Mouse (Mus musculus): Measurements from ENCODE around the gene Aatk. TPM values are rescaled to one million over a fixed set of nuclear protein-coding genes. Genes with fewer than 3 reads are reported as not detected.
A peak's percentile ranks its signal among the peaks of the same experiment; 100 is the strongest.

The Aatk gene
- polyA plus RNA-seq, 1 experiment from 2014 or later: 21.9 TPM

DNA sequence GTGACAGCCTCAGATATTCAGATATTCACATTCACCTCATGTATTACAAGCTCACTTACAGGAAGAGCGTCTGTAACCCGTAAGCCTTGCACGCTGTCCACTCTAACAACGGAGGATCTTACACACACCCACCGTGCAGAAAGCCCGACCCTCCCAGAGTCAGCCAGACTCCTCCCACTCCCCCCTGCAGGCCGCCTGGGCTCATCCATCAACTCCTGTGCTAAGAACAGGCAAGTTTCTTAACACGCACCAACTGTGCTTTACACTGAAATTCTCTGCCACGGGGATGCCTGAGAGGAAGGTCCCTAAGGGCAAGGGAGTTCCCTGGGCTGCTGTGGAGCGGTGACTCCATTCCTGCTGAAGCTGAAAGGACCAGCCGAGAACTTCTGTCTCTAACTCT is 22.3 kb upstream of the Aatk start:
- H3K36me3 ChIP-seq: peaks cover 64% of the 10 kb centered on the region
- WGBS: 61% methylated on average over 11 of the region's 11 CpGs
- no peaks in the 10 kb centered on the region for H3K27me3 ChIP-seq
- H3K4me3 ChIP-seq: no peak overlapping the region
- ATAC-seq (replicated peaks): no peak
- H3K9ac ChIP-seq (replicated peaks): no peak overlapping the region
- H3K9me3 ChIP-seq: no peaks in the 10 kb centered on the region
- H3K4me2 ChIP-seq (replicated peaks): no peak overlapping the region
- H3K4me1 ChIP-seq: no peaks in the 10 kb centered on the region
- H3K27ac ChIP-seq (replicated peaks): no peak overlapping the region

GRCm38 (mm10) chr11:120067834-120068233 is 20.9 kb upstream of the Aatk start:
- H3K4me2 ChIP-seq (replicated peaks): no peak overlapping the region
- H3K4me1 ChIP-seq: no peaks in the 10 kb centered on the region
- H3K9me3 ChIP-seq: no peaks in the 10 kb centered on the region
- no peak overlapping the region for H3K27ac ChIP-seq (replicated peaks)
- no peaks in the 10 kb centered on the region for H3K27me3 ChIP-seq
- H3K36me3 ChIP-seq: peaks cover 60% of the 10 kb centered on the region
- H3K9ac ChIP-seq (replicated peaks): no peak overlapping the region
- no peak for ATAC-seq (replicated peaks)
- 46% methylated on average over 17 of the region's 17 CpGs for WGBS
- no peak overlapping the region for H3K4me3 ChIP-seq

DNA sequence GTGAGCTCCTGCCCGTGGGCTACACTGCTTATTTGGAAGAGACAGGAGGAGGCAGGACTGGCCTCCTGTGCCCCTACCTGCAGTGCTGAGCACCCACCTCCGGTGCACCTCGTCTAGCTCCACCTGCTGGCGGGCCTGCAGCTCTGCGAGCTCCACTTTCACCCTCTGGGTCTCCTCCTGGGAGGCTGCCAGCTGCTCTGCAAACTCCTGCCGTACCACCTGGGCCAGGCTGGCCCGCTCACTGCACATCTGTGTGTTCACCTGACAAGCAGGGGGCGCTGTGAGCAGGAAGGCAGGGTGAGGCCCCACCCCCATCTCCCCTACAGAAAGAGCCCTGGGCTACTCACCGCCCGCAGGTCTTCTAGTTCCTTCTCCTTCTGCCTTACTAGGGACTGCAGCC is 18.3 kb upstream of the Aatk start:
- Histone ChIP-seq H3K4me2 (replicated peaks) (no peak overlapping the region), H3K9ac (replicated peaks) (no peak overlapping the region), H3K27ac (replicated peaks) (no peak overlapping the region), H3K36me3 (peaks cover 36% of the 10 kb centered on the region), H3K9me3 (no peaks in the 10 kb centered on the region), H3K27me3 (no peaks in the 10 kb centered on the region), H3K4me1 (no peaks in the 10 kb centered on the region), H3K4me3 (no peak overlapping the region)
- no peak for ATAC-seq (replicated peaks)
- WGBS: 33% methylated on average over 10 of the region's 10 CpGs

- Histone ChIP-seq H3K9me3 (no peaks in the 10 kb centered on the region), H3K9ac (replicated peaks) (no peak overlapping the region), H3K4me2 (replicated peaks) (no peak overlapping the region), H3K4me3 (no peak overlapping the region), H3K27ac (replicated peaks) (no peak overlapping the region), H3K36me3 (peaks cover 32% of the 10 kb centered on the region), H3K4me1 (no peaks in the 10 kb centered on the region), H3K27me3 (no peaks in the 10 kb centered on the region)
- 90% methylated on average over 11 of the region's 11 CpGs for WGBS
- no peak for ATAC-seq (replicated peaks)
These were observed 17.7 kb upstream of the Aatk start for GRCm38 (mm10) chr11:120064668-120065040.

DNA sequence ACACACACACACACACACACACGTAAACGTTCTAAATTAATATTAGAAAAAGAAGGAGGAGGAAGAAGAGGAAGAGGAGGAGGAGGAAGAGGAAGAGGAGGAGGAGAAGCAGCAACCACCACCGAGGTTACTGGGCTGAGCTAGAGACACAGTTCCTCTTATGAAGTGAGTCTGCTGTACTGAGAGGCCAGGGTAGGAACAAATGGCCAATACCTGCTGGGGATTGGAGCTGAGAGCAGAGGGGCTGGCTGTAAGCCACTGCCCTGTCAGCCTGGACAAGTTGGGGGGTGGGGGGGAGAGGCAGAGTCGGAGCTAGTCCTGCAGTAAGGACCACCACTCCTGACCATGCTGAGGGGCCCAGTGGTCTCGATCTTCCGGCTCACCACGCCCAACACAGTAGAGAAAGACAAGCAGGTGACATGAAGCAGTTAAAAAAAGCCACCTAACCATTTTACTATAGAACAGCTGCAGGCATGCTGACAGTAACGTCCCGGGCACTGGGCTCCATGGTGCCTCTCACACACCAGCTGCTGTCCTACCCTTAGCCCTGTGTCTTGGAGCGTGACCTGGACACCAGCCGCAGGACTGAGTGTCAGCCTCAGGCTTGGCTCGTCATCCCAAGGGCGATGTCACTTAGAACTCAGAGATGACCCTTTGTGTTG is 17.2 kb upstream of the Aatk start:
- no peak overlapping the region for H3K27ac ChIP-seq (replicated peaks)
- H3K27me3 ChIP-seq: no peaks in the 10 kb centered on the region
- no peak overlapping the region for H3K4me2 ChIP-seq (replicated peaks)
- no peaks in the 10 kb centered on the region for H3K9me3 ChIP-seq
- 89% methylated on average over 11 of the region's 13 CpGs for WGBS
- H3K9ac ChIP-seq (replicated peaks): no peak overlapping the region
- H3K4me3 ChIP-seq: no peak overlapping the region
- H3K4me1 ChIP-seq: no peaks in the 10 kb centered on the region
- no peak for ATAC-seq (replicated peaks)
- peaks cover 27% of the 10 kb centered on the region for H3K36me3 ChIP-seq

DNA sequence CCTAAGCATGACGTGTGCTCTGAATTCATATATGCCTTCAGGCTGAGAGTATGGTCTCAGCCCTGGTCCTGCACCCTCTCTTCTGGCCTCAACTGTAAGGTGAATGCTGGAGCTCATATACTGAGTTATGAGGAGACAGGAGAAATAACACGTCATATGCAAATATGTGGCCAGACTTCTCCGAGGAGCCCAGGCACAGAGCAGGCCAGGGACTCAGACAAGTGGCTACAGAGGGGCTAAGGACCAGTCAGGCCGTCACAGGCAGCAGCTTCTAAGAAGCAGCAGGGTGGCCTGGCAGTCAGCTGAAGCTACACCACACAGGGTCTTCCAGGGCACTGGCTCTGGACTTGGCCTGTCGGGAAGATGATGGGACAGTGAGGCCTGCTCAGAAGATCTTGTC is 16.4 kb upstream of the Aatk start:
- no peak overlapping the region for H3K27ac ChIP-seq (replicated peaks)
- no peak overlapping the region for H3K9ac ChIP-seq (replicated peaks)
- H3K27me3 ChIP-seq: no peaks in the 10 kb centered on the region
- H3K4me3 ChIP-seq: no peak overlapping the region
- H3K36me3 ChIP-seq: peaks cover 25% of the 10 kb centered on the region
- no peak for ATAC-seq (replicated peaks)
- H3K4me2 ChIP-seq (replicated peaks): no peak overlapping the region
- 85% methylated on average over 5 of the region's 5 CpGs for WGBS
- no peaks in the 10 kb centered on the region for H3K9me3 ChIP-seq
- no peaks in the 10 kb centered on the region for H3K4me1 ChIP-seq

DNA sequence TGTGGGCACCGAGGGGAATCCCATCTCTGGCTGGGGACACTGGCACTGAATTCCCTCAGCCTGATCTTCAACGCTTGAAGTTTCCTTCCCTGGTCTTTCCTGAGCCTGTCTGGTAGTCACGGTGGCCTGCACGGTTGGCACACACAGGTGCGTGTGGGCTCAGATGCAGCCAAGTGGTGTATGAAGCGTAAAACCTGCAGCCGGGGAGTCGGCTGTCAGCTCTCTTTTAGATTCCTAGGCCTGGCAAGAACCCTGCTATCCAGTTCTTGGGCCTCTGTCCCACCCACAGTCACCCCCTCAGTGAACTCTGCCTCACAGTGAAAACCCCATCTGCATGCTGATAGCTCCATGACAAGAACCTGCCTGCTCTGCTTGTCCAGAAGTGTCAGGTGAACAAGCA is 13.7 kb upstream of the Aatk start:
- no peaks in the 10 kb centered on the region for H3K9me3 ChIP-seq
- 89% methylated on average over 8 of the region's 8 CpGs for WGBS
- no peak for ATAC-seq (replicated peaks)
- no peak overlapping the region for H3K4me2 ChIP-seq (replicated peaks)
- H3K27me3 ChIP-seq: no peaks in the 10 kb centered on the region
- H3K4me3 ChIP-seq: no peak overlapping the region
- peaks cover 14% of the 10 kb centered on the region for H3K36me3 ChIP-seq
- H3K9ac ChIP-seq (replicated peaks): no peak overlapping the region
- H3K4me1 ChIP-seq: no peaks in the 10 kb centered on the region
- no peak overlapping the region for H3K27ac ChIP-seq (replicated peaks)

GRCm38 (mm10) chr11:120055953-120056732 is 9.2 kb upstream of the Aatk start:
- Histone ChIP-seq H3K4me1 (0 out of 2 replicates have a peak, but pooled peaks cover 7% of the 10 kb centered on the region), H3K27me3 (no peaks in the 10 kb centered on the region), H3K4me3 (no peak overlapping the region), H3K27ac (replicated peaks) (no peak overlapping the region), H3K9me3 (no peaks in the 10 kb centered on the region), H3K36me3 (no peaks in the 10 kb centered on the region), H3K4me2 (replicated peaks) (no peak overlapping the region), H3K9ac (replicated peaks) (no peak overlapping the region)
- ATAC-seq (replicated peaks): no peak
- 81% methylated on average over 12 of the region's 12 CpGs for WGBS

DNA sequence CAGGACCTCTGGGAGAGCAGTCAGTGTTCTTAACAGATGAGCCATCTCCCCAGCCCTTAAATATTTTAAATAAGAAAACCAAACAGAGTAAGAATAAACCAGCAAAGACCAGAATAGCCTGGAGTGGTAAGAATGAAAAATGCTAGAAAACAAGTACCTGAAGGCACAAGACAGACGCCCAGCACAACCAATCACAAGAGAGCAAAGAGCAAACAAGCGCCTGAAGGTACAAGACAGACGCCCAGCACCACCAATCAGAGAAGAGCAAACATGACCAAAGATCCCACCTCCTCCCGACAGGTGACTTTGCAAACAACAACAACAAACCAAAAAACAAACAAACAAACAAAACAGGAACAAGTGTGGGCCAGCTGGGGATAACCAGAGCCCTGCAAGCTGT is 6.9 kb upstream of the Aatk start:
- Histone ChIP-seq H3K27me3 (no peaks in the 10 kb centered on the region), H3K9me3 (no peaks in the 10 kb centered on the region), H3K4me1 (0 out of 2 replicates have a peak, but pooled peaks cover 8% of the 10 kb centered on the region), H3K4me2 (replicated peaks) (no peak overlapping the region), H3K4me3 (no peak overlapping the region), H3K9ac (replicated peaks) (no peak overlapping the region), H3K36me3 (no peaks in the 10 kb centered on the region), H3K27ac (replicated peaks) (no peak overlapping the region)
- WGBS: 84% methylated on average over 4 of the region's 4 CpGs
- ATAC-seq (replicated peaks): no peak

DNA sequence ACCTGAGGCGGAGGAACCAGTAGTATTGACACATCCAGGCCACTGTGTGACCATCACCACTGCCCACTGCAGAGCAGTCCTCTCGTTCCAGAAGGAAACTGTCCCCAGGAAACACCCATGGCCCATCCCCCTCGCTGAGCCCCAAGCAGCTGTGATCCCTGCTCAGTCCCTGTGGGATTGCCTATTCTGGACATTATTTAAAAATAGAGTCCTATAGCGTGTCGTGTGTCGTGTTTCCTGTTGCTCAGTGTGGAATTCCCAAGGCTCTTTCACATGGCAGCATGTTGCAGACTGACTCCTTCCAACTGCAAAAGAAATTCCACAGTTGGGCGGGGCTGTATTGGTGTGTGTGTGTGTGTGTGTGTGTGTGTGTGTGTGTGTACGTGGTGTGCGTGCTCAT is 5.3 kb upstream of the Aatk start:
- Histone ChIP-seq H3K4me1 (peaks cover 24% of the 10 kb centered on the region), H3K4me2 (replicated peaks) (no peak overlapping the region), H3K9me3 (no peaks in the 10 kb centered on the region), H3K4me3 (no peak overlapping the region), H3K27ac (replicated peaks) (no peak overlapping the region), H3K36me3 (no peaks in the 10 kb centered on the region), H3K9ac (replicated peaks) (no peak overlapping the region), H3K27me3 (no peaks in the 10 kb centered on the region)
- 78% methylated on average over 9 of the region's 9 CpGs for WGBS
- no peak for ATAC-seq (replicated peaks)

DNA sequence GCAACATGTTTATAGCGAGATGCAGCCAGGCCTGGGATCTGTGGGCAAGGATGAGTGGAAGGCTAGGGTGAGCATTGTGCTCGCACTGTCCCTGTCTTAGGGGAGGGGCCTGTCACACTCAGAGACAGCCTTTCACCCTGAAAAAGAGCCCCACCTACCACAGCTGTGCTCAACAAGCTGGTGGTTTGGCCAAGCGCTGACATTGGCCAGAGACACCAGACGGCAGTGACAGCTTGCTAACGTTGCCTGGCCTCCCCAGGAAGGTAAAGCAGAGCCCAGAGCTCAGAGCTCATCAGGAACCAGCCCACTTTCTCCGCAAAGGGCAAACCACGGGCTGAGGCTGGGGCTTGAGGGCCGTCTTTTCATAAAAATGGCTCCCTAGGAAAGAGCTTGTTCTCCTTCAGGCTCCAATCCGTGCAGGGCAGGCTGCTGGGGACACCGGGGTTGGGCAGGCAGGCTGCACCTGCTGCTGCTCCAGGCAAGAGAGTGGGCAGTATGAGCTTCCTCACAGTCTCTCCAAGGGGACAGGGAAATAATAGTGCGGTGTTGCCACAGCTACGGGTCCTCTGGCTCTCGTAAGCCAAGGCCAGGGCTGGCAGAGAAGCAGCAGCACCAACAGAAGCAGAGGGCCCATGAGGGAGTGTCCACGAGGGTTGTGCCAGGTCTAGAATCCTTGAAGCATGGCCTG is 4.3 kb upstream of the Aatk start:
- Histone ChIP-seq H3K36me3 (no peaks in the 10 kb centered on the region), H3K4me3 (no peak overlapping the region), H3K27ac (replicated peaks) (peak overlapping the region; percentile 16; the same call in 1 of the 2 replicates), H3K4me2 (replicated peaks) (no peak overlapping the region), H3K27me3 (no peaks in the 10 kb centered on the region), H3K9ac (replicated peaks) (no peak overlapping the region), H3K4me1 (peaks cover 28% of the 10 kb centered on the region), H3K9me3 (no peaks in the 10 kb centered on the region)
- WGBS: 42% methylated on average over 14 of the region's 14 CpGs
- ATAC-seq (replicated peaks): no peak

- no peak for ATAC-seq (replicated peaks)
- Histone ChIP-seq H3K36me3 (no peaks in the 10 kb centered on the region), H3K27ac (replicated peaks) (no peak overlapping the region), H3K9me3 (no peaks in the 10 kb centered on the region), H3K9ac (replicated peaks) (no peak overlapping the region), H3K27me3 (no peaks in the 10 kb centered on the region), H3K4me2 (replicated peaks) (no peak overlapping the region), H3K4me1 (peaks cover 50% of the 10 kb centered on the region), H3K4me3 (no peak overlapping the region)
- 88% methylated on average over 8 of the region's 8 CpGs for WGBS
These were observed 2.1 kb upstream of the Aatk start for GRCm38 (mm10) chr11:120049067-120049466.

All from forebrain, embryonic 15.5 days (tissue).